Mouse (Mus musculus): ENCODE results near the gene Nudt9.

The Nudt9 gene

DNA sequence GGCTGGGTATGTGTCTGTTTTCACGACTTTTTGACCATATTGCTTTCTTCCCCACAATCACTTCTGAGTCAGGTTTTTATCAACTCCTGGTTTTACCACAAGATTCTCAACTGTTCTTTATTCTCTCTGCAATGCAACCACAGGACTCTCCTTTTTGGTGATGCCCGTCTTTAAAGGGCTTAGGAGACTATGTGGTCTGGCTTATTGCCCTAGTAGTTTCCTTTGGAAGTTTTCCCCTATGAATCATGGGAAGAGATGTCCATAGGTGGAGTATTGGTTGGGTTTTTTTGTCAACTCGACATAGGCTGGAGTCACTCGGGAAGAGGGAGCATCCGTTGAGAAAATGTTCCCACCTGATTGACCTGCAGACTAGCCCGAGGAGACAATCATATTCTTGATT, 34.6 kb downstream of the Nudt9 start:
- no peak for DNase-seq

DNA sequence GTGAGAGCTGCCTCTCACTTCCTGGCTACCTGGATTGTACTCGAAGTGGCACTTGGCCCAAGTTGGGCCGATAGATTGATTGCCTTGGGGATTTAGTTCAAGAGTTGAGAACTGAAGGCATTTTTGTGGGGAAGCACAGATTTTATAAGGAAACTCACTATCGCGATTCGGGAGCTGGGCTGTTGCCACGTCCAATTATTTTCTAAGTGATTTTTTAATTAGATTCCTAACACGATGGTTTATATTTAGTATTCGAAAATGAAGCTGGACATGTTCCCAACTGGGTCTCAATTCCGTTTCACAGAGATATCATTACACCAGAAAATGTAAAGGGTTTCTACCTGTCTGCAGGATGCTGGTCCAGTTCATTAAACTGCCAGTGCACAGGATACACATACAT, 39.3 kb downstream of the Nudt9 start:
- no peak for DNase-seq

DNA sequence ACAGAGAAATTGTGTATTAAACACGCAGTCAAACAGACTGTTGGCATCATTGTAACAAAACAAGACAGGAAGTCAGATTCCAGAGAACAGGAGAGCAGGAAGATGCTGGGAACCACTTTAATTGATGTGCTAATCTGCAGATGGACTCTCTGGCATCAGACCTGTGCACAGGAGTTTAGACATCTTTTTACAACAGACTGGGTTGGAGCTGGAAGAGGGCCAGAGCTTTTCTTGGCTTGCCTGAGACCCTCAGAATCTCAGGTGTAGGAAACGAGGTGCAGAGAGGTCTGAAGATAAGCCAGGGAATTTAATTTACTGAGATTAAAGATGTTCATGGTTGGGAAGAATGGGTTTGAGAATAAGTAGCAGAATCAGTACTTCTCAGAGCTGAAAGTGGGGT, 43.6 kb downstream of the Nudt9 start:
- DNase-seq, result no peak

DNA sequence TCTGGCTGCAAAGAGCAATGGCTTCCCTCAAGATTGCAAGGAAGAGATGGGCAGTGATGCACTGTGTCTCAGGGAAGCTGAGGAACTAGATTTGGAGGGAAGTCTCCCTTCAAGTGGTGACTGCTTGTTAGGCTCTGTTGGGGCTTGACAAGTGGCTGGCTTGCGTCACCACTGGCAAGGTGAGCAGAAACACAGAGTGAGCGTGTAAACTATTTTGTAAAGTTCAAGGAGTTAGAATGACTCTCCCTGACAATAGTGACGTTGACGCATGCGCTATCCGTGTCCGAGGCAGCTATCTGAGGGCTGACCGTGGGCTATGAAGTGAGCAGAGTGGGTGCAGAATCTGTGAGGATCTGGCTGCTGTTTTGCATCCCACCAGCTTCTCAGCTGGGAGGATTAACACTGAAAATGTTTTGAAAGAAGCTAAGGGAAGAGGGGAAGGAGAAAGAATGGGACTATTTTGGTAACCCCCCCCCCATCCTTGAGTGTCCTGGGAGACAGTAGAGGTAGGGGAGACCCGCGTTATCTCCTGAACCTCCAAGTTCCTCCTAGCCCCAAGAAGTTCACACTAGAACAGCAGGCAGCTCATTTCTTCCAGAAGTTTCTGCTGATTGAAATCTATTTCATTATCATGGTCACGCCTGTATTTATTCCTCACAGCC, 49.4 kb downstream of the Nudt9 start:
- no peak for DNase-seq

DNA sequence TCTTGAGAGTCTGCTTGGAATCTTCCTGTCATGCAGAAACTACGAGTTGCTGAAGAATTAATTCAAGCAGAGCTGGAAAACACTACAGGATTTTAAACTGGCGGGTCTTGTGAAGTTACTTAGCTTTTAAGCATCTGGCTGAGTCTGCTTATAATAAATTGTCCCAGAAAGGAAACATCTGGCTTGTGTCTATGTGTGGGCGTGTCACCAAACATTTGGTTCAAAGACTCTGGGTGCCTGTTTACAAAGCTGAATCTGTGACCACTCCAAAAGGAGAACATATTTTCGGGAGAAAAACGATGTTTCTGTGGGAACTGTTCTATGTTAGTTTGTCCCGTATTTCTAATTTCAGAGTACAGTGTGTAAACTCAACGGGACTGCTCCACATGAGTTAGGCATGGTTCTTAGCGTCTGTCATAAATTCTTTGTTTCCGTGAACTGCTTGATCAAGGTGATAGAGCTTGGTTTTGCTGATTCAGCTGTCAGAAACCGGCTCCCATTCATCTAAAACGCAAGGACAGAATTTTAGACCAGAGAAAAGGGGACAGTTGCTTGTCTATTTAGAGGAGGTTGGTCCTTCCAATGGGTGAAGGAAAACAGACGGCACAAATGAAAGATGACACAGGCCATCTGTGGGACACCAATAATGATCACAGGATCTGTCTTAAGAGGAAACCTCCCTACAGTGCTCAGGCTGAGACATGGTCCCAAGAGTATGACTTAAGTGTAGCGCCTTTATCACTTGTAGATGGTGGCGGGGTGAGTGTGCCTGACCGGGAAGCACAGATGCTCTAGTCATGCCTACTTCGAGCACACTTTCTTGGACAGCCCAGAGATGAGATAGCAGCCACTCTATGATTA, 50.2 kb downstream of the Nudt9 start:
- DNase-seq, result no peak

DNA sequence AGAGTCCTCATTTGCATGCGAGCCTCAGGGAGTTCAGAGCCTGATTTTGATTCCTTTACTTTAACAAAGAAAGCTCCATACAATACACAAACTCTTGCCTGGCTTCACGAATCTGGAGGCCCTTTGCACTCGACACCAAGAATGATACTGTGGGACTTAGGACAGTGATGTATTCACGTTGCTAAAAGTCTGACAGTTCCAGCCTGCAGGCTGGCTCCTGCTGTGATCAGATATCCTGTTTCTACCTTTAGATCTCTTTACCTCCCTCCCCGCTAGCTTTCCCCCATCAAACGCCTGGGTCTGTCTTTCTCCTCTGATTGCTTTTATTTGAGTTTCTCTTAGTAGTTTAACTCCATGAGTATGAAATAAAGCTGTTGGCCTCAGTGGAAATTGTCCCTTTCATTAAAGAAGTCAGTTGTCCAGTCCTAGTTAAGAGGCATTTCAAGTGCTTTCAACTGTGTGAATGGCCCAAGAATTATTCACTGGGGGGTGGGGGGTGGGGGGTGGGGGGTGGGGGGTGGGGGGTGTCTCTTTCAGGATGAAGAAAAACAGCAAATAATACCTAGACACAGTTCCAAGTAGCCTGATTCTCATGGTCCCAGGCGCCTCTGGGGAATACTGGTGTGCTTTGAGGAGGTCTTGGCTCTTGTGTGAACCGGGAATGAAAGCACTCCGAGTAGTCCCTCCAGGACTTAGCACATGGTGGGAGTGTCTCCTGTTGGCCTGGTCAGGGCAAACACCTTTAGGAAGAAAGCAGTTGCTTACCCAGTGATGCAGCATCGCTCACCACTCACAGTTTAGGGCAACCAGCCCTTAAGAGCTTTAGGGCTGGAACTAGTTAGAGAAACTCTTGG, 55.8 kb downstream of the Nudt9 start:
- DNase-seq, result no peak

DNA sequence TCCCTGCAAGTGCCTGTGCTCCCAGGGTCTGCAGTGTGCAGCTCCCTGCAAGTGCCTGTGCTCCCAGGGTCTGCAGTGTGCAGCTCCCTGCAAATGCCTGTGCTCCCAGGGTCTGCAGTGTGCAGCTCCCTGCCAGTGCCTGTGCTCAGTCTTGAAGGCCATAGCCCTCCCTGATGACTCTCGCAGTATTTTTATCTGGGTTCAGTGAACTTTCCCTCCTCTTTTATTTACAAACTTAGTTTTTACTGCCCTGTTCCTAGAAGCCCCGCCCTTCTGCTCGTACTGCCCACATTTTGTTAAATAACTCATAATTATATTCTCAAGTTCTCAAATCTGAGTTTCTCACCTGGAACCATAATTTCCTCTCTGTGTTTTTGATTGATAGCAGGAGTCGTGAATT, 57.1 kb downstream of the Nudt9 start:
- DNase-seq, result no peak

DNA sequence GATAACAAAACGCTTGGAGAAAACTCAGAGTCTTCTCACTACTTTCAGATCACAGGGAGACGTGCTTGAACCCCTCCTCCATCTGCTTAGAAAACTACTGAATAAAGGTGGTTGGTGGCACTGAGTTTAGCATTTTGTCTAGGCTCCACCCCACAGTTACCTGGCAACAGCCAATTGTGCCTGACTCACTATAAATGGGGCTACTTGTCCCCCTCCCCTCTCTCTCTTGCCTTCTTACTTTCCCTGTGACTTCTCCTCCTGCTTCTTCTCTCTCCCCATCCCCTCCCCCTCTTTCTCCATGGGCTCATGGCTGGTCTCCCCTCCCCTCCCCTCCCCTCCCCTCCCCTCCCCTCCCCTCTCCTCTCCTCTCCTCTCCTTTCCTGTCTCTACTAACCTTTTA, 58.0 kb downstream of the Nudt9 start:
- DNase-seq, result no peak

DNA sequence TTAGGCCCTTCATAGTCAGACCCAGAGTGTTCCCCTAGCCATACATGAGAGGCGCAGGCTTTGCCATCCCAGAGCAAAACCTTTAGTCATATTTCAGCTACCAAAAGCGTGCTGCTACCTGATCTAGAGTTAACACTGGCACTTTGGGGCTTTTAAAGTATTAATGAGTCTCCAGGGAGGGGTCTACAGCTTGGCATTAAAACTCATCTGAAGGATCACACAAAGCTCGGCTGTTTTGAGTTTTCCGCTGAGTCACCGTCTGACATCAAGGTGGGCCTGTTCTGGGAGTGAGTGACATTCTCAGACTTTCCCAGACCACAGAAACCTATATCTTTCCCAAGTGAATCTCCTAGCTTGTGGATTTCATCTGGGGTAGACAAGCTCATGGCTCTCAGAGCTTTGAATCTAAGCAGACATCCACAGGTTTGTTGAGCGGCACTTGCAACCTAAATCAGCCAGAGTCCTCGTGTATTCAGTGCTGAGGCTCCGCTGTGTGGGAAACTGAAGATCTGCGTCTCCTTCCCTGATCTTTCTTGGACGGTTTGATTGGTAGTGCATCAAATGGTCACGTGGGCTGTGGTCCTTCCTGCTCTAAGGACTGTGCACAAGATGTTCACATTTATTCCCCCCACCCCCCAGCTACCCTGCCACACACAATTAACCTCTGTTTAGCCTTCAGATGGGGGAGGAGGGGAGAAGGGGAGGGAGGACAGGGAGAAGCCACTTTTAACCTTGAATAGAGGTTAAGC, 62.2 kb downstream of the Nudt9 start:
- DNase-seq, result no peak

DNA sequence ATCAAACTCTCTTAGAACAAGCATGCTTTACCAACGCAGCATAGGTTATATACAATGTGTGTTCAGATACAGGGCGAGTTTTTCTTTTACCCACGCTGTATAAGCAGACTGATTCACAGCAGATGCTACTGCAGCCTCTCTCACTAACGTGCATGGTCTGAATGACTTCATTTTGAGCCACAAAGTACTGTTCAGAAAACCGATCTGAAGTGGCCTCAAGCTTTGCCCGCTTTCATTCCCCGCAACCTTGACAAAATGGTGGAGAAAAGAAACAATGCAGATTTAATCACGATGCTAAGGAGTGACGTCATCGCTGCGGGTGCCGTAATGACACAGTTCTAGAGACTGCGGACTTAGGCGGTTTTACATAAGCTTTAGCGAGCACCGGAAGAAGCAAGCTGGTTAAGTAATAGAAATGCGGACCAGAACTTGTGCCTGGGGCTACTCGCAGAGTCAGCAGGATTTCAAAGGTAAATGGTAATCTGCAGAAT, 62.8 kb downstream of the Nudt9 start:
- no peak for DNase-seq

DNA sequence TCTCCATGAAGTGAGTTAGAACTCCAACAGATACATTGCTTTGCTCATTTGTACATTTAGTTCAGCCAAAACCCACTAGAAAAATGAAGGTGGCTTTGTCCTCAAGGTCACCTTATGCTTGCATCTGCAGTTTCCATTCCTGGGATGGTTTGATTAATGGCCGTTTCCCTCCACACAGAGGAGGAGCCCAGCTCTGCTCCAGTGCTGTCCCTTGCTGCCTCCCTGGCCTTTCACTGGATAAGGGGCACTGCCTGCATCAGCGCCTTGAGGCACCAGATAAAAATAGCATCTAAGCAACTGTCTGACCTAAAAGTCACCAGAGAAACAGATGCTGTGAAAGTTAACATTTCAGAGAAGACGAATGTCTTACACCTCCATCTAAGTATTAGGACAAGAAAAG, 63.4 kb downstream of the Nudt9 start:
- DNase-seq, result no peak

DNA sequence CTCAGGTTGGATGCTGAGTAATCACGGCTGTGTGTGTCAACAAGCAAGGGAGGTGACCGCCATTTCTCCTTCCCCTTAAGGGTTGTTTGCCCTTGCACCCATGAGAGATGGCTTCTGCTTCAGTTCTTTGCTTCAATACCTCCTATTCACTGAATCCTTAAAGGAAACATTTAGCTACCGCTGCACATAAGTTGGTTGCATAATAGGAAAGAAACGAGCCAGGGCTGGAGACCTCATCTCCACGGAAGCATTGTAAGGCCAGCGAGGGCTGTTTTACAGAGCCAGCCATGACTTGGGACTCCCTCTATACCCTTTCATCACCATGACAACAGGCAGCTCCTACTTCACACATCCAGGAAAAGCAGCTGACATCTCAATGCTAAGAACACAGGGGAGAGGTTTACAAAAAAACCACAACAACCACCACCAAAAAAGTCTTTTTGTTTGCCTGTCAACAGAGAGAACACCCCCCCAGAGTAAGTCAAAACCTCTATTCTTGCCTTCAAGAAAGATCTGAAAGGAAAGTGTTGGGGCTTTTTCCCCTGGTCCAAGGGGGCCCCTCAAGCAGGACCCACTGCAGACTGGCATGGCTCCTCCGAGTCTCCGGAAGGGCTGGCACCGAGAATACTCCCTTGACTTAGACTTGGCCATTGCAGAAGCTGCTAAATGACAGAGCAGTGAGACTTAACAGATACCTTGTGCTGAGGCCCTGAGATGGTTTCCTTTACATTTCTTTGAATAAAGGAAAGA, 64.2 kb downstream of the Nudt9 start:
- no peak for DNase-seq

DNA sequence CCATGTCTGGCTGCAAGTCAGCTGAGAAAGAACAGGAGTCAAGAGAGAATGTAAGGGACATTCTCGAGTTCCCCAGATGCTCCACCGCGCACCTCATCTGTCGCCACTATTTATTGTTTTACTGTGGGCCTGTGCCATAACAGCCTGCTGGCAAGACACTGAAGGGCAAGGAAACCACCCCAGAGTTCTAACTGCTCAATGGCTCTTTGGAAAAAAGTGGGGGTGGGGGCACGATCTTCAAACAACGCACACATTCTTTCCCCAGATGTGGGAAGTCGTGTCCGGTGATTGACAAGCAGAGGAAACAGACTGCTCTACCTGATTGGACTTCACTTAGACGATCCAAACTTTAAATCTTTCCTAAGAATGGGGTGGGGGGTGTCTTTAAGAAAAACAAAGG, 65.9 kb downstream of the Nudt9 start:
- no peak for DNase-seq

DNA sequence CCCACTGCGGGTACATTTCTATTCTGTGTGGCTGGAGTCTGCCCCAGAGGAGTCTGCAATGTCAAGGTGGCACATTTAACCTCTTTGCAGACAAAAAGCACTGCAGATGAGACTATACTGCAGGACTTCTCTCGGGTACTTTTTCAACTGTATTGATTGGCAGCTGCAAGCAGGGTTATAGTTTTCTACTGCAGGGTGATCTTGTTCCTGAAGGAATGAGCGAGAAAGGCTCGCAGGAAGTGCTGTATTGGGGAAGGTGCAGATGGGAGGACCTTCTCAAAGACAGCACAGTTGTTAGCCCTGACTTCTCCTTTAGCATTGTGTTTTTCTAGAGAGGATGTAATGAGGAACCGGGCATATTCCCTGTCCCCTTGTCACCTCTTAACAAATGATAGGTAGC, 66.4 kb downstream of the Nudt9 start:
- no peak for DNase-seq

DNA sequence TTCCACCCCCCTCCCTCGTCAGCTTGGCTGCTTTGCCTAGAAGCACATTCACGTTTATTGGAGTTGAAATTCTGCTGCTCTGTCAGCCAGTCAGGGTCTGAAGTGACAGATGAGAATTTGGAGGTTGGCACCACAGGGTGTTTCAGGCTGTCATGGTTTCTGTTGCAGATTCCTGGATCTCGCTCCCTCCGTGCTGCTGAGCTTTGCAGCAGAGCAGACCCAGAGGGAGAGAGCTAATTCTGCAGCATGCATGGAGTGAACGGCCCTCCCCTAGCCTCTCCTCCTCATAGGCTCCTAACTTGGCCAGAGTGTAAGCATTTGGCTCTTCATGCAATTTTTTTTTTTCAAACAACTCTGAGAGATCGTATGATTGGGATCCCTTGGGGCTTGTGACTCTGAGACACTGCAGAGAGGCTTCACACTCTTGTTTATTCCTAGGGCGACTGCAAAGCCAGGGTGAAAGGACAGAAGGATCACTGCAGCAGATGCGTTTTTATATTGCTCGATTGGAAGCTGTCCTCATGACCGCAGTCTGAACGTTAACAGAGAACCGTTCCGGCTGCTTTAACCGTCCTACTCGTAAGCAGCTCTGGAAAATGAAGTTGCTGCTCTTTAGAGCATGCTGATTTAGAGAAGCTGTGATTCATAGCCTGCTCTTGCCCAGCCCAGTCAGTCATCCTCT, 67.5 kb downstream of the Nudt9 start, which contains the start of gene Sparcl1:
Gene Sparcl1 (minus strand): TSS at position 243 of the 682 bp plus-strand sequence.
- DNase-seq, result no peak
